Mouse (Mus musculus) hindbrain, embryonic 12.5 days (tissue): Measurements from ENCODE around the gene Aff3. TPM values are rescaled to one million over a fixed set of nuclear protein-coding genes. Genes with fewer than 3 reads are reported as not detected.

Experiments
- ATAC-seq: fragments of 200-750 bp; cut with Nextera tagmentation; 2 replicates; pipeline ENCODE4 v1.8.0; 2017; ENCODE audit warnings: moderate TSS enrichment; ENCODE audit not compliant: low FRiP score
- H3K27ac ChIP-seq: fragments of 300-500 bp; sonication (generic); 2 replicates; pipeline ENCODE4 v1.5.1; 2016; ENCODE audit warnings: mild to moderate bottlenecking
- H3K27me3 ChIP-seq: fragments of 300-500 bp; sonication (generic); 2 replicates; pipeline ENCODE4 v1.6.1; 2016; ENCODE audit warnings: mild to moderate bottlenecking
- H3K36me3 ChIP-seq: fragments of 300-500 bp; sonication (generic); 2 replicates; pipeline ENCODE4 v1.6.1; 2016; ENCODE audit warnings: mild to moderate bottlenecking
- H3K4me1 ChIP-seq: fragments of 300-500 bp; sonication (generic); 2 replicates; pipeline ENCODE4 v1.6.1; 2016
- H3K4me2 ChIP-seq: fragments of 300-500 bp; sonication (generic); replicated peaks from 2 replicates; pipeline ENCODE4 v1.6.1; 2016; ENCODE audit warnings: mild to moderate bottlenecking
- H3K4me3 ChIP-seq: fragments of 300-500 bp; sonication (generic); 2 replicates; pipeline ENCODE4 v1.5.1; 2016; ENCODE audit warnings: mild to moderate bottlenecking
- H3K9ac ChIP-seq: fragments of 300-500 bp; sonication (generic); 2 replicates; pipeline ENCODE4 v1.6.1; 2016; ENCODE audit warnings: mild to moderate bottlenecking, moderate library complexity
- H3K9me3 ChIP-seq: fragments of 300-500 bp; sonication (generic); replicated peaks from 2 replicates; pipeline ENCODE4 v1.6.1; 2016; ENCODE audit warnings: mild to moderate bottlenecking
- WGBS: fragments of 180-500 bp; shearing (Covaris S2); methylation state at CpG from one replicate; pipeline ENCODE4 v1.1.7; 2016; 5-methylcytosine and 5-hydroxymethylcytosine counted together
- polyA plus RNA-seq: library from polyadenylated mRNA; unstranded; fragments of >200 nt; fragmentation: Nextera tagmentation; extraction: Ambion mirVana; gene quantifications from 2 replicates; pipeline ENCODE4 v1.2.1, GENCODE M21; 2016

Gene Aff3
- polyA plus RNA-seq, 1 experiment from 2014 or later = 45.2 TPM

DNA sequence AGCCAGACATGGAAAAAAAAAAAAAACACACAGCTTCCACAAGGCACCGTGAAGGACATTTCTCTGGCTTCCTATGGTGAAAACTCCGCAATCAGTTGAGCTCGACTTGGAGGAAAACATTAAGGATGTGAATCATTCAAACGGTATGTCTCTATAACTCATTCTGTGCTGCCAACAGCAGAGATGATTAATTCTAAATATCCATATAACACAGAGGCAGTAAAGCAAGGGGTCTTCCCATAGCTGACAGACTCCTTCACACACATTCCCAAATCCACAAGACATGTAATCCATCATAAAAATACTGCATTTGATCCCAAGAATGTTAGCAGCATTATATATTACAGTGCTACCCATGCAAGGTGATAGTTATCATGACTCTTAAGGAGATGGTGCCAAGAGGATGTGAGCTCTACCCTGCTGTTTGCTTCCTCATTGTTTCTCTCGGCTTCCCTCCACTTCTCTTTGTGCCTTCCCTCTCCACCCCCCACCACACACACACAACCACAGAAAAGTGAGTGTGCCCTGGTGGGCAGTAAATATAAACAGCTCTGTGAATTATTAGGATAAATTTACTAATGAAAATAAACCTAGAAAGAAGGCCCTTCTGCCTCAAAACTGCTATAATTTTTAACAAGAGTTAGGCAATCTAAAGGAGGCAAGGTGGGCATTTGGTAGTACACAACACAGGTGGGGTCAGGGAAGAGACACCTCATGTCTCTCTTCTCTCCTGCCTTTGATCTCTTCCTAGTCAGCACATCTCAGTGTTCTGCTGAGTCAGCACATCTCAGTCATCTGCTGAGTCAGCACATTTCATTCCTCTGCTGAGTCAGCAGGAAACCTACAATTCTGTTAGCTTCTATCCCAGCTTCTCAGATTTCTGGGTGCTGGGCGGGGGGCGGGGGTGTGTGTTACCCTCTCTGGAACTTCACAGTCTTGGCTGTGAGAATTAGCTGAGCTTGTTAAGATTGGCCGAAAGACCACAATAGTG is 115.8 kb downstream of the Aff3 start:
- Histone ChIP-seq H3K9ac (no peak overlapping the region), H3K27me3 (no peaks in the 10 kb centered on the region), H3K4me3 (no peak overlapping the region), H3K36me3 (no peaks in the 10 kb centered on the region), H3K9me3 (no peaks in the 10 kb centered on the region), H3K27ac (no peak overlapping the region), H3K4me1 (peaks cover 56% of the 10 kb centered on the region), H3K4me2 (no peak overlapping the region)
- no peak for ATAC-seq
- 55% methylated on average over 8 of the region's 8 CpGs for WGBS

DNA sequence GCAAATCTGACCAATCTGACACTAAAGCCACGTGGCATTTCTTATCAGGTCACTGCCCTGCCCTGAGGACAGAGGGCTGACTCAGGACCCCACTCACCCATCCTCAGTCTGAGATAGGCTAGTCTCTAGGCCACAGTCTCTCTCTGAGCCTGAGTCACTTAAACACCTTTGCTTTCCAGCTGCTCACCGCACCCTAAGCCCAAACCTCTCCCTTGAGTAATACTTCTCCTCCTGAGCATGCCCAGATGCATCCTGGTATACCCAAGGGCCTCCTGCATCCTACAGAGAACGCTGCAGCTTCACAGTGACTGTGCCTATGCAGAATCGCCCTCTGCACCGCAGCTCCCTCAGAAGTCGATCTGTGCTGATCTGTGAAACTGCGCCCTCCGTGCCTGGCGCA is 117.1 kb downstream of the Aff3 start:
- H3K9ac ChIP-seq = no peak overlapping the region
- no peak overlapping the region for H3K4me3 ChIP-seq
- WGBS = 87% methylated on average over 9 of the region's 9 CpGs
- H3K4me2 ChIP-seq = no peak overlapping the region
- H3K9me3 ChIP-seq = no peaks in the 10 kb centered on the region
- no peaks in the 10 kb centered on the region for H3K27me3 ChIP-seq
- no peak overlapping the region for H3K27ac ChIP-seq
- ATAC-seq = no peak
- H3K36me3 ChIP-seq = no peaks in the 10 kb centered on the region
- H3K4me1 ChIP-seq = peaks cover 54% of the 10 kb centered on the region

DNA sequence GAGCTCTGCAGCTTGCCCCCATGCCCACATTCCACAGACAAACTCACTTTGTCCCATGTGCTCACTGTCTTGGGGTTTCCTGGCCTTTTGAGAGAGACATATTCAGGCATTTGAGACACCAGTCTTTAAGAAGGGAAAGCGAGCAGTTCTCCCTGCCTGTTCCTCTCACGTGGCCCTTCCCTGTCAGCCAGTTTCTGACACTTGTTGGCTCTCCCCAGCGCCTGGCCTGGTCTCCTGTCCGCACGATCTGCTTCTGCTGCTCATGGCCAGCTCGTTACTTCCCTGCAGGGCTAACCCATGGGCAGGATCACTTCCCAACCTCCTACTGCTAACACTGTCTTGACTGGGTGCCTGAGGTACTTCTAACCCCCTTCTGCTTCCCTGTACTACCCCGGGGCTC is 118.1 kb downstream of the Aff3 start:
- Histone ChIP-seq H3K9ac (peak overlapping the region; percentile 8; the same call in 1 of the 2 replicates), H3K9me3 (no peaks in the 10 kb centered on the region), H3K4me3 (no peak overlapping the region), H3K27ac (peak overlapping the region; percentile 73), H3K4me2 (no peak overlapping the region), H3K36me3 (no peaks in the 10 kb centered on the region), H3K4me1 (peaks cover 54% of the 10 kb centered on the region), H3K27me3 (no peaks in the 10 kb centered on the region)
- 56% methylated on average over 7 of the region's 7 CpGs for WGBS
- ATAC-seq = no peak

DNA sequence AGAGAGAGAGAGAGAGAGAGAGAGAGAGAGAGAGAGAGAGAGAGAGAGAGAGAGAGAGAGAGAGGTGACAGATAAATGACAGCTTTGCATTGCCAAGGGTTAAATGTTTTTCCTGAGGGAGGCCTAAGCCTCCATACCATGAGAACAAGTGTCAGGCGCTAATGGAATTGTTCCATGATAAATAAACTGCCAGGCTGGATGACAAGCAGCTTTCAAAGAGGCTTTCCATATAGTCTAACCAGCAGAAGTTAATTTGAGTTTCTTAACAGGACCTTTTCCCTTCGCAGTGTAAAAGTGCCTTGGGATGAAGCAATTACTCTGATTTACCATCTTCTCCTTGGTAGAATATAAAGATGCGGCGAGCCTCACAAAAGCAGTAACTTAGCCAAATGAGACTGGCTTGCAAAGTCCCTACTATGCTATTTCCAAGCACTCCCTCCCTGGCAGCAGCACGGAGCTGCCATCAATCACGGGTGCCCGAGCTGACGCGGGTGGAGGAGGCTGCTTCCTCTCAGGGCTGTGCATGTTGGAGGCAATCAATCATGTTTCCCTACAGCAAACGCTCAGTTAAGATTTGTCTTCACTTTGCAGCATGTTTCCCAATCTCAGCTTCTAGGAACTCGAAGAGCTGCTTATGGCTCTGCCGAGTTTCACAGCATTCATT is 119.3 kb downstream of the Aff3 start:
- Histone ChIP-seq H3K9ac (no peak overlapping the region), H3K27ac (peak overlapping the region; percentile 73), H3K9me3 (no peaks in the 10 kb centered on the region), H3K4me2 (peak overlapping the region; percentile 22), H3K4me3 (no peak overlapping the region), H3K27me3 (no peaks in the 10 kb centered on the region), H3K36me3 (no peaks in the 10 kb centered on the region), H3K4me1 (peaks cover 54% of the 10 kb centered on the region)
- 26% methylated on average over 12 of the region's 12 CpGs for WGBS
- ATAC-seq = peak; percentile 59; the same call in 1 of the 2 replicates

DNA sequence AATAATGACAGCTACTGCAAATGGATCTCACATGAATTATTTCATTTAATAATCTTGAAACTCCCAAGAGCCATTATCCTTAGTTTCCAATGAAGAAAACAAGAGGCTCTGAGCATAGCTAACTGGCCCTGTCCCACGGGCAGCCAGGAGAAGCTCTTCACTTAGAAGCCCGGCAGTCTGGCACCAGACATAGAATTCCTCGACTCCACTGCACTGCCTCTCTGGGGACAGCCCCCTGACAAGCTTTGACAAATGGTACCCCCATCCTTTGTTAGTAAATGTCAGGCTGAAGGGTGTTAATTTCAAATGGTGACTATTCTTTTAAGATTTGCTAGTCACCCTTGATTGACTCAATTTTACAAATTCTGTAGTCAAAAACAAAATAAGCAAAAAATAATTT is 120.3 kb downstream of the Aff3 start:
- H3K4me3 ChIP-seq = no peak overlapping the region
- ATAC-seq = 0 out of 2 replicates have a peak, but pooled peaks have one; percentile 51
- no peaks in the 10 kb centered on the region for H3K27me3 ChIP-seq
- 18% methylated on average over 3 of the region's 3 CpGs for WGBS
- no peak overlapping the region for H3K9ac ChIP-seq
- H3K27ac ChIP-seq = peak overlapping the region; percentile 73
- H3K4me1 ChIP-seq = peaks cover 55% of the 10 kb centered on the region
- H3K9me3 ChIP-seq = no peaks in the 10 kb centered on the region
- no peaks in the 10 kb centered on the region for H3K36me3 ChIP-seq
- H3K4me2 ChIP-seq = no peak overlapping the region

DNA sequence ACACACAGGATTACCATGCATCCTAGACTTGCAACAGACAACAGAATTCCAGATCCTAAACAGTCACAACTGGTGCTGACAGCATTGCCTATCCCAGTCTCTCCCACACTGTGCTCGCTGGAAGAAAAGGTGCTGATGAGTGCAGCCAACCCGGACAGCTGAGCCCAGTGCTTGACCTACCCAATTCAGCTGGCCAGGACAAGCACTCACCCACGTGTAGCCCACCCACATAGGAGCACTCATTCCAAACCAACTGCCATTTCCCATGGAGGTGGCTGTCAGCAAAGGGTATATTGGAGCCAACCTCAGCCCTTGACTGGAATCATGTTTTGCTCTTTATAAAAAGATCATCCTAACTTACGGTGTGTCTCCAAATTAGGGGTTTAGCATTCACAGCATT is 123.2 kb downstream of the Aff3 start:
- WGBS = 65% methylated on average over 4 of the region's 4 CpGs
- Histone ChIP-seq H3K4me3 (no peak overlapping the region), H3K27me3 (no peaks in the 10 kb centered on the region), H3K27ac (no peak overlapping the region), H3K9ac (no peak overlapping the region), H3K4me1 (peaks cover 64% of the 10 kb centered on the region), H3K9me3 (no peaks in the 10 kb centered on the region), H3K36me3 (0 out of 2 replicates have a peak, but pooled peaks cover under 1% of the 10 kb centered on the region), H3K4me2 (no peak overlapping the region)
- no peak for ATAC-seq

DNA sequence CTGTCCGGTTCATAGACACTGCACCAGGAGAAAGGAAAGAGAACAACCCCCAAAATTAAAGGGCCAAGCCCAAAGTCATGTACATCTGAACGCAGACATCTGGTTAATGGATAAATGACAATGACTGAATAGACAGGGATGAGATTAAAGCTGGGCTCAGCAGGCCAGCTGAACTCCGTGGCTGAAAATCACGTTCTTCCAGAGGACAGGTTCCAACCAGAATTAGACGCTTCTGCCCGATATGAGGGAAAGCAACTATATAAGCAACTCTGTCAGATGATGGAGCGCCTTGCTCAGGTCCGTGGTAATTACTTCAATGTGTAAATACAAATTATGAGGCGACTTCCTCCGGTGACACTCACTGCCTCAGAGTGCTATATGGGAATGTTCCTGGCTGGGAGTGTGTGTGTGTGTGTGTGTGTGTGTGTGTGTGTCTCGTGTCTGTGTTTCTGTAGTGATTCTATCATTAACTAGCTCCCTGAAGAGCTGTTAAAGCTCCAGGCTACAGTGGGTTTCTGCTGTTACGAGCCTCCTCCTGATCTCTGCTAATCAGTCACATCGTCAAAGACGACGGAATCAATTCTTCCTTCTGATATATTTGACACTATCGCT is 127.7 kb downstream of the Aff3 start:
- no peak overlapping the region for H3K4me3 ChIP-seq
- peak overlapping the region; percentile 52; the same call in 1 of the 2 replicates for H3K27ac ChIP-seq
- H3K9ac ChIP-seq = no peak overlapping the region
- peaks cover 17% of the 10 kb centered on the region for H3K36me3 ChIP-seq
- H3K9me3 ChIP-seq = no peaks in the 10 kb centered on the region
- H3K4me1 ChIP-seq = peaks cover 35% of the 10 kb centered on the region
- peak; percentile 69 for ATAC-seq
- no peak overlapping the region for H3K4me2 ChIP-seq
- WGBS = 64% methylated on average over 16 of the region's 16 CpGs
- H3K27me3 ChIP-seq = no peaks in the 10 kb centered on the region

DNA sequence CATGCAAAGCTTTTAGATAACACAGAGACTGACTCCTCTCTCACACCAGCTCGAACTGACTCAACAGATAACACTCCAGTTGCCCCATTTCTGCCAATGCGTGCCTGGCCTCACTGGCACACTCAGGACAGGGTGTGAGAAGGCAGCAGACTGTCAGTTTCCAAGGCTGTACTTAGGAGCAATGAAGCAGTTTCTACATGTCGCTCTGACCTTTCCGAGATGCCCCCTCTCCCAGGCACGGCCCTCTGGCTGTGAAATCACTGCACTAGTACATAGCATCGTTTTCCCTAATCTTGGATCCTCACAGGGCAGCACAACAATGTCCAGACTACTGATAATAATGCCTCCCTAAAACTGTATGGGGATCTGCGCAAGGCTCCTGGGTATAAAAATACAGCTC is 132.2 kb downstream of the Aff3 start:
- Histone ChIP-seq H3K9me3 (no peaks in the 10 kb centered on the region), H3K27me3 (no peaks in the 10 kb centered on the region)
- 95% methylated on average over 7 of the region's 7 CpGs for WGBS

DNA sequence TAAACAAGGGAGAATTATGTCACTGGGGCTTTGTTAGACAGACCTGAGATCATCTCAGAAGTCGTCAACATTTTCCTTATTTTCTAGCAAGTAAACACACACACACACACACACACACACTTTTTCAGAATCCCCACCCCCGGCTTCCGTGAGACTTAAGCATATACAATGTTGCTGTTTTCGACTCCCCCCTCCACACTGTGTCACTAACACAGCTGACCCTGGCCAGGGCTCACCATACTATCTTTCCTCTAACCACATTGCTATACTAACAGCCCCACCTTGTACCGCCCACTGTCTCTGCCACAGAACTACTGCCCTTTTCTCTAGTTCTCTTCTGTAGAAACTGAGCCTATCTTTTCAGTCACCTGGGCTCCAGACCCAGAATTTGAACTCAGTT is 136.1 kb downstream of the Aff3 start:
- 0 out of 2 replicates have a peak, but pooled peaks cover 2% of the 10 kb centered on the region for H3K4me1 ChIP-seq
- H3K4me3 ChIP-seq = no peak overlapping the region
- H3K27me3 ChIP-seq = no peaks in the 10 kb centered on the region
- H3K27ac ChIP-seq = no peak overlapping the region
- H3K36me3 ChIP-seq = peaks cover 24% of the 10 kb centered on the region
- H3K4me2 ChIP-seq = no peak overlapping the region
- WGBS = 90% methylated on average over 5 of the region's 5 CpGs
- H3K9me3 ChIP-seq = no peaks in the 10 kb centered on the region; the same call in 1 of the 2 replicates
- no peak overlapping the region for H3K9ac ChIP-seq
- ATAC-seq = no peak

More for the DNA sequence above, 132.2 kb downstream of the Aff3 start:
- Histone ChIP-seq H3K36me3 (peaks cover 17% of the 10 kb centered on the region), H3K27ac (no peak overlapping the region), H3K4me2 (no peak overlapping the region), H3K9ac (no peak overlapping the region), H3K4me1 (peaks cover 14% of the 10 kb centered on the region), H3K4me3 (no peak overlapping the region)
- no peak for ATAC-seq

DNA sequence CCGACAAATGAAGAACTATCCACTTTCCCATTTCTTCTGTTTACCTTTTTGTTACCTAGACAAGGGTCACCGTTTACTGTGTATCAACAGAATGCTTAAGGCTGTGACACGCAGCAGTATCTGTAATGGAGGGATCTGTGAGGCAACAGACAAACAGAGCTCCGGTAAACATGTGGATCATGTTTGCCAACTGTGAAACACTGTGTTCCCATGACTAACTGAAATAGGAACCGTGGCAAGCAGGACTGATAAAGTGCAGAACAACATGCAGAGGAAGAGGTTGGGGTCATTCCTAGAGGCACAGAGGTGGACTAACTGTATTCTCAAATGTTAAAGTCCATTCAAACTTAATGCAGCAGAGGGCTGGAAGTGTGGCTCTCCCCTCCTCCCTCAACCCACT is 138.2 kb downstream of the Aff3 start:
- 90% methylated on average over 5 of the region's 5 CpGs for WGBS
- H3K9ac ChIP-seq = no peak overlapping the region
- no peaks in the 10 kb centered on the region for H3K27me3 ChIP-seq
- H3K27ac ChIP-seq = no peak overlapping the region
- ATAC-seq = no peak
- no peak overlapping the region for H3K4me3 ChIP-seq
- H3K4me2 ChIP-seq = no peak overlapping the region
- no peaks in the 10 kb centered on the region; the same call in 1 of the 2 replicates for H3K9me3 ChIP-seq
- H3K36me3 ChIP-seq = peaks cover 31% of the 10 kb centered on the region
- 0 out of 2 replicates have a peak, but pooled peaks cover 2% of the 10 kb centered on the region for H3K4me1 ChIP-seq

DNA sequence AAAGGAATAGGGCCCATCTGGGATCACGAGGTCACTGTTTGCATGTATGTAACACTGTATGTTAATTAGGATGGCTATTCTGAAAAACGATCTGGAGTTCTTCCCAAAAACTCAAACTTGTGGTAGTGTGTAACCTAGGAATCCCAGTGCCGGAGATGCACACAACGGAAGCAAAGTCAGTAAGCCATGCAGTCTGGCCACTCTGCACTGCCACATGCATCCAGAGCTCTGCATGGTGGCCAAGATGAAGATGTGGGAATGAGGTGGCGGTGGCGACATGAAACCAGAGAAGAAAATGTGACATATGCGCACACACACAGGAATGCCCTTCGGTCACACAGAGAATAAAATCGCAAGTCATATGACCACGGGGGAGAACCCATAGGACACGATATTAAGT is 143.1 kb downstream of the Aff3 start:
- H3K27me3 ChIP-seq = no peaks in the 10 kb centered on the region
- H3K36me3 ChIP-seq = peaks cover 37% of the 10 kb centered on the region
- H3K9me3 ChIP-seq = no peaks in the 10 kb centered on the region; the same call in 1 of the 2 replicates
- no peak overlapping the region for H3K4me3 ChIP-seq
- 95% methylated on average over 11 of the region's 11 CpGs for WGBS
- no peak for ATAC-seq
- no peaks in the 10 kb centered on the region for H3K4me1 ChIP-seq
- H3K9ac ChIP-seq = no peak overlapping the region
- no peak overlapping the region for H3K27ac ChIP-seq
- no peak overlapping the region for H3K4me2 ChIP-seq

DNA sequence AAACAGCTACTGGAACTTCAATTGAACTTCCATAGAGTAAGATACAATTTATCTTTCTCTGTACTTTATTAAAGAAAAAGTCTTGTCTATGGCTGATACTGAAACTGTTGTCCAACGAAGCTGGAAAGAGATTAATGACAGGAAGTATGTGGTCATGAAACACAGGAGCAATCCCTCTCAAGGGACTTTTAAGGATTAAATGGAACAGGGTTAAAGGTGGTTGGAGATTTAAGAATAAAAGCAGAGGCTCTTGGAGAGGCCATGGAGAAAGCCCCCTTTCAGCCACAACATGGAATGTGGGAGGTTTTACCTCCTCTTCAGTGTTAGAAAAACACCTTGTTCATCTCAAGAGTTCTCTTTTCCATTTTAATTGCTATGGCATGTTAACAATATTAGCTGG is 148.5 kb downstream of the Aff3 start:
- peaks cover 5% of the 10 kb centered on the region for H3K36me3 ChIP-seq
- no peak overlapping the region for H3K4me3 ChIP-seq
- H3K27me3 ChIP-seq = no peaks in the 10 kb centered on the region
- H3K9me3 ChIP-seq = no peaks in the 10 kb centered on the region
- H3K4me1 ChIP-seq = peaks cover 31% of the 10 kb centered on the region
- H3K4me2 ChIP-seq = no peak overlapping the region
- no peak overlapping the region for H3K9ac ChIP-seq
- H3K27ac ChIP-seq = no peak overlapping the region
- 62% methylated on average over 1 of the region's 1 CpGs for WGBS
- ATAC-seq = no peak
